Mouse (Mus musculus) heart, embryonic 15.5 days (tissue): Measurements from ENCODE around the gene Max. TPM values are rescaled to one million over a fixed set of nuclear protein-coding genes. Genes with fewer than 3 reads are reported as not detected.
A peak's percentile ranks its signal among the peaks of the same experiment; 100 is the strongest.

Source experiments
- ATAC-seq: fragments of 200-750 bp; cut with Nextera tagmentation; replicated peaks from 2 replicates; pipeline ENCODE4 v1.8.0; 2017; ENCODE audit warnings: low read depth, moderate TSS enrichment; ENCODE audit not compliant: insufficient number of reproducible peaks, insufficient read depth, low FRiP score
- H3K27ac ChIP-seq: fragments of 300-500 bp; sonication (generic); 2 replicates; pipeline ENCODE4 v1.5.1; 2015; ENCODE audit warnings: mild to moderate bottlenecking, inconsistent platforms
- H3K27me3 ChIP-seq: fragments of 300-500 bp; sonication (generic); 2 replicates; pipeline ENCODE4 v1.6.1; 2015; ENCODE audit warnings: inconsistent platforms
- H3K36me3 ChIP-seq: fragments of 300-500 bp; sonication (generic); 2 replicates; pipeline ENCODE4 v1.6.1; 2015; ENCODE audit warnings: mild to moderate bottlenecking, inconsistent platforms
- H3K4me1 ChIP-seq: fragments of 300-500 bp; sonication (generic); replicated peaks from 2 replicates; pipeline ENCODE4 v1.6.1; 2015; ENCODE audit warnings: inconsistent platforms
- H3K4me2 ChIP-seq: fragments of 300-500 bp; sonication (generic); 2 replicates; pipeline ENCODE4 v1.6.1; 2015; ENCODE audit warnings: inconsistent platforms, mild to moderate bottlenecking, moderate library complexity
- H3K4me3 ChIP-seq: fragments of 300-500 bp; sonication (generic); 2 replicates; pipeline ENCODE4 v1.5.1; 2015; ENCODE audit warnings: mild to moderate bottlenecking, inconsistent platforms
- H3K9ac ChIP-seq: fragments of 300-500 bp; sonication (generic); 2 replicates; pipeline ENCODE4 v1.6.1; 2015; ENCODE audit warnings: mild to moderate bottlenecking, inconsistent platforms
- H3K9me3 ChIP-seq: fragments of 300-500 bp; sonication (generic); replicated peaks from 2 replicates; pipeline ENCODE4 v1.6.1; 2016; ENCODE audit warnings: inconsistent platforms
- WGBS: fragments of 180-500 bp; shearing (Covaris S2); methylation state at CpG from one replicate; pipeline ENCODE4 v1.1.7; 2015; ENCODE audit warnings: mixed read lengths; 5-methylcytosine and 5-hydroxymethylcytosine counted together
- polyA plus RNA-seq: library from polyadenylated mRNA; unstranded; fragments of >200 nt; fragmentation: Nextera tagmentation; extraction: Ambion mirVana; gene quantifications from 2 replicates; pipeline ENCODE4 v1.2.1, GENCODE M21; 2015

Gene Max
- polyA plus RNA-seq, 1 experiment from 2014 or later, result 8.4 TPM

DNA sequence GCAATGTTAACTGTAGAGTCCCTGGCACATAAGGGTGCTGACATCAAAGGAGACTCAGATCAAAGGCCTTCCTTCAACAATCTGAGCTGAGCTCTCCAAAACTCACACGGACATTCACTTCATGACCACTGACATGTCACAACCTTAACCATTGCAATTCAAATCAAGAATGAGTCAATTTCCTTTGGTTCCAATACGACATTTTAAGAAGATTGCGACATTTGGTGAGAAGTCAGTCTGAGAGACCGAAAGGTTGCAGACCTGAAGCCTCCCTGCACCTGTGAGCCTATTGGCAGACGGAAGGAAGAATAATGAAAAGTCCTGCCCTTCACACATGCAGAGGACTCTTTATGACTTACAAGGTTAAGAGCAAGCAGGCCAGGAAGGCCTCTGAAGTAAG lies 11.7 kb downstream of the Max start:
- Histone ChIP-seq H3K36me3 (peaks cover 56% of the 10 kb centered on the region), H3K27ac (no peak overlapping the region), H3K9me3 (no peaks in the 10 kb centered on the region), H3K27me3 (no peaks in the 10 kb centered on the region), H3K4me2 (no peak overlapping the region), H3K9ac (no peak overlapping the region), H3K4me1 (peaks cover 9% of the 10 kb centered on the region), H3K4me3 (no peak overlapping the region)
- no peak for ATAC-seq
- 83% methylated on average over 5 of the region's 5 CpGs for WGBS

DNA sequence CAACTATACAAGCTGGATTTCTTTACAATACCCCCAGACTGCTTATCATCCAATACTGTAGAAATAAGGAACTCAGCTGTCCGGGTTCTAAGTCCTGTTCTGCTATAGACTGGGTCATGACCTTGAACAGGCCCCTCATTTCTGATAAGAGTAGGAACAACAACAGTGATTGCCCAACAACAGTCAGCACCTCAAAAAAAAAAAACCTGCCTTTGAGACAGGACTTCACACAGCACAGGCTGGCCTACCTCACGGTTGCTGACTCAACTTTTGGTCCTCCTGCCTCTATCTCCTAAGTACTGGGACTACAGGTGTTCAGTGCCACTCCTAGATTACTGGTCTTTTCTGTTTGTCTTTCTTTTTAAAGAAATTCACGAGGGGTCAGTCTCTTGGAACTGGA lies 13.2 kb downstream of the Max start:
- no peak overlapping the region for H3K27ac ChIP-seq
- H3K9ac ChIP-seq, result no peak overlapping the region
- no peaks in the 10 kb centered on the region for H3K9me3 ChIP-seq
- H3K36me3 ChIP-seq, result peaks cover 68% of the 10 kb centered on the region
- no peaks in the 10 kb centered on the region; the same call in 1 of the 2 replicates for H3K4me1 ChIP-seq
- H3K27me3 ChIP-seq, result no peaks in the 10 kb centered on the region
- no peak for ATAC-seq
- no peak overlapping the region for H3K4me3 ChIP-seq
- 31% methylated on average over 3 of the region's 3 CpGs for WGBS
- no peak overlapping the region for H3K4me2 ChIP-seq

DNA sequence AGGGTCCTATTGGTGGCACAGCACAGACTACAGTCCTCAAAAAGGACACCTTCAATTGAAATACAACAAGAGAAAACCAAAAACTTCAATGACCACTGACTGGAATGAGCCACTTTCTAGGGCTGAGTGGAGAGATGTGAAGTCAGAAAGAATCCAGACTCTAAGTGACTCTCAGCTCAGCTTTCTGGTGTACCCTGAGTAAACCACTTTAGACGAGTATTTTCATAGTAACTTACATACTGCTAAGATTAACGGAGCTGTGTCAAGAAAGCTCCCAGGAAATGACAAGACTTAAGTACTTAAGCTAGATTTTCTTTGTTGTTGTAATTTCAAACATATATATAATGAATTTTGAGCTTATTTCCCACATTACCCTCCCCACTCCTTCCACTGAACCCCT lies 13.8 kb downstream of the Max start:
- no peak overlapping the region for H3K9ac ChIP-seq
- 75% methylated on average over 2 of the region's 2 CpGs for WGBS
- no peak overlapping the region for H3K4me2 ChIP-seq
- H3K27me3 ChIP-seq, result no peaks in the 10 kb centered on the region
- H3K4me1 ChIP-seq, result no peaks in the 10 kb centered on the region; the same call in 1 of the 2 replicates
- no peak overlapping the region for H3K4me3 ChIP-seq
- no peak overlapping the region for H3K27ac ChIP-seq
- ATAC-seq, result no peak
- no peaks in the 10 kb centered on the region for H3K9me3 ChIP-seq
- H3K36me3 ChIP-seq, result peaks cover 65% of the 10 kb centered on the region

GRCm38 (mm10) chr12:76947487-76947886 lies 14.5 kb downstream of the Max start:
- H3K9ac ChIP-seq, result no peak overlapping the region
- H3K4me1 ChIP-seq, result no peaks in the 10 kb centered on the region; the same call in 1 of the 2 replicates
- no peaks in the 10 kb centered on the region for H3K9me3 ChIP-seq
- H3K36me3 ChIP-seq, result peaks cover 58% of the 10 kb centered on the region
- WGBS, result 92% methylated on average over 3 of the region's 3 CpGs
- no peaks in the 10 kb centered on the region for H3K27me3 ChIP-seq
- H3K4me3 ChIP-seq, result no peak overlapping the region
- ATAC-seq, result no peak
- no peak overlapping the region for H3K27ac ChIP-seq
- no peak overlapping the region for H3K4me2 ChIP-seq

GRCm38 (mm10) chr12:76943466-76943865 lies 18.5 kb downstream of the Max start:
- Histone ChIP-seq H3K9ac (no peak overlapping the region), H3K36me3 (peaks cover 59% of the 10 kb centered on the region), H3K27ac (no peak overlapping the region), H3K9me3 (no peaks in the 10 kb centered on the region), H3K4me2 (no peak overlapping the region), H3K4me1 (peaks cover 5% of the 10 kb centered on the region; the same call in 1 of the 2 replicates), H3K27me3 (no peaks in the 10 kb centered on the region), H3K4me3 (no peak overlapping the region)
- ATAC-seq, result no peak
- 87% methylated on average over 6 of the region's 6 CpGs for WGBS

DNA sequence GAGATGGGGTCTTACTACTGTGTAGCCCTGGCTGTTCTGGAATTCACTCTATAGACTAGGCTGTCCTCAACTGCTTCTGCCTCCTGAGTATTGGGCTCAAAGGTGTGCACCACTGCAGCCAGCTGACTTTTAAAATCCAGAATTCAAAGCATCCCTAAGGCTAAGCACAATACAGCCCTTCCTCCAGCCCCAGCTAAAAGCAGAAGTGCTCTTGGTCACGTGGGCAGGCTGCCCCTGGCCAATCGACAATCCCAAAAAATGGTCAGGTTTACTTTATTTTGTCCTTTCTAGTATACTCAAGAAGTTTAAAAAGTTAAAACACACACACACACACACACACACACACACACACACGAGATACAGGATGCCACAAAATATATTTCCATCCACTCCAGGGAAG lies 19.0 kb downstream of the Max start:
- H3K4me3 ChIP-seq, result no peak overlapping the region
- H3K4me1 ChIP-seq, result peaks cover 5% of the 10 kb centered on the region; the same call in 1 of the 2 replicates
- H3K9me3 ChIP-seq, result no peaks in the 10 kb centered on the region
- WGBS, result 68% methylated on average over 3 of the region's 3 CpGs
- no peak overlapping the region for H3K9ac ChIP-seq
- H3K27ac ChIP-seq, result no peak overlapping the region
- ATAC-seq, result no peak
- H3K36me3 ChIP-seq, result peaks cover 60% of the 10 kb centered on the region
- no peak overlapping the region for H3K4me2 ChIP-seq
- H3K27me3 ChIP-seq, result no peaks in the 10 kb centered on the region

GRCm38 (mm10) chr12:76942476-76942875 lies 19.5 kb downstream of the Max start:
- Histone ChIP-seq H3K9ac (no peak overlapping the region), H3K4me3 (no peak overlapping the region), H3K4me1 (peaks cover 5% of the 10 kb centered on the region; the same call in 1 of the 2 replicates), H3K27ac (no peak overlapping the region), H3K4me2 (no peak overlapping the region), H3K36me3 (peaks cover 59% of the 10 kb centered on the region), H3K27me3 (no peaks in the 10 kb centered on the region), H3K9me3 (no peaks in the 10 kb centered on the region)
- no peak for ATAC-seq
- WGBS, result 82% methylated on average over 2 of the region's 2 CpGs

DNA sequence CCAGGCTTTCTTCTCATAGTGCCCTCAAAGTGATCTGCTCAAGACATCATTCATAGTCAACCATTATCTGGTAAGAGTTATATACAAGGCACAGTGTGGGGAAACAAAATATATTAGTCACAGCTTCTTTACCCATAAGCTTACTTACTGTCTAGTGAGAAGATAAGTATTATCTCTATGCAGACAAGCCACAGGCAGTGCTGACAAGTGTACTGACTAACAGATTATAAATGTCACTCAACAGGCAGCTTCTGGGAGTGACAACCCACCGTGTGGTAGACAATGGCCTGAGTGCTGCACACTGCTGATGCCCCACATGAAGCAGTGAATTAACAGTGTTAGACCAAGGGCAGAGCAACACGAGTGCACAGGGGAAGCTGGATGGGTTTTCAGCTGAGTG lies 20.5 kb downstream of the Max start:
- Histone ChIP-seq H3K4me3 (no peak overlapping the region), H3K27ac (no peak overlapping the region), H3K27me3 (no peaks in the 10 kb centered on the region), H3K9me3 (no peaks in the 10 kb centered on the region), H3K4me2 (no peak overlapping the region), H3K4me1 (peaks cover 5% of the 10 kb centered on the region; the same call in 1 of the 2 replicates), H3K36me3 (peaks cover 64% of the 10 kb centered on the region), H3K9ac (no peak overlapping the region)
- no peak for ATAC-seq
- 27% methylated on average over 2 of the region's 2 CpGs for WGBS

GRCm38 (mm10) chr12:76938013-76938412 lies 24.0 kb downstream of the Max start:
- H3K4me1 ChIP-seq, result peaks cover 5% of the 10 kb centered on the region; the same call in 1 of the 2 replicates
- H3K9me3 ChIP-seq, result no peaks in the 10 kb centered on the region
- no peak overlapping the region for H3K4me2 ChIP-seq
- no peak overlapping the region for H3K9ac ChIP-seq
- 87% methylated on average over 6 of the region's 6 CpGs for WGBS
- no peak overlapping the region for H3K4me3 ChIP-seq
- H3K27ac ChIP-seq, result no peak overlapping the region
- H3K27me3 ChIP-seq, result no peaks in the 10 kb centered on the region
- peaks cover 49% of the 10 kb centered on the region for H3K36me3 ChIP-seq
- ATAC-seq, result no peak

GRCm38 (mm10) chr12:76936211-76936610 lies 25.8 kb downstream of the Max start:
- ATAC-seq, result no peak
- 94% methylated on average over 10 of the region's 10 CpGs for WGBS
- Histone ChIP-seq H3K4me1 (peaks cover 5% of the 10 kb centered on the region; the same call in 1 of the 2 replicates), H3K9ac (no peak overlapping the region), H3K4me2 (no peak overlapping the region), H3K36me3 (peaks cover 44% of the 10 kb centered on the region), H3K27ac (no peak overlapping the region), H3K4me3 (no peak overlapping the region), H3K27me3 (no peaks in the 10 kb centered on the region), H3K9me3 (no peaks in the 10 kb centered on the region)

GRCm38 (mm10) chr12:76934438-76934837 lies 27.6 kb downstream of the Max start:
- H3K9ac ChIP-seq, result no peak overlapping the region
- no peak overlapping the region for H3K4me3 ChIP-seq
- no peak overlapping the region for H3K4me2 ChIP-seq
- H3K27ac ChIP-seq, result no peak overlapping the region
- peaks cover 5% of the 10 kb centered on the region; the same call in 1 of the 2 replicates for H3K4me1 ChIP-seq
- no peaks in the 10 kb centered on the region for H3K9me3 ChIP-seq
- ATAC-seq, result no peak
- 83% methylated on average over 3 of the region's 3 CpGs for WGBS
- peaks cover 33% of the 10 kb centered on the region for H3K36me3 ChIP-seq
- H3K27me3 ChIP-seq, result no peaks in the 10 kb centered on the region

DNA sequence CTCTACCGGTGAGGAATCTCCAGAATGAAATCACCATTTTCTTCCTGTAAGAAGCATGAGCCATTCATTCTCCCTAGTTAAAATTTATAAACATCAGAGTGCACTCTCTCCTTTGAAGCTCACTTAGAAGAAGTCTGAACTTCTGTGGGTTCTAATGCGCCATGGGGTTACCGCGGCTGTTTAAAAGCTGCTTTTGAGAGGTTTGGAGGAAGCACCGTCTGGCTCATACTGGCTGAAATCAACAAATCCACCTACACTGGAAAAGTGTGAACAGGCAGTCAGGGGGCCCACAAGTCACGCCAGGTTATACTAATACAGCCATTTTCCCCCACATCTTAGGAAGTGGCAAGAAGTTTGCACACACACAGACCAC lies 29.3 kb downstream of the Max start:
- H3K4me1 ChIP-seq, result peaks cover 5% of the 10 kb centered on the region
- peaks cover 16% of the 10 kb centered on the region for H3K36me3 ChIP-seq
- no peak; the same call in 1 of the 2 replicates for ATAC-seq
- no peak overlapping the region for H3K9ac ChIP-seq
- peak overlapping the region; percentile 51 for H3K27ac ChIP-seq
- 77% methylated on average over 6 of the region's 6 CpGs for WGBS
- no peaks in the 10 kb centered on the region for H3K27me3 ChIP-seq
- no peak overlapping the region for H3K4me2 ChIP-seq
- H3K4me3 ChIP-seq, result no peak overlapping the region
- no peaks in the 10 kb centered on the region for H3K9me3 ChIP-seq
